Mouse (Mus musculus) heart, adult 2 months (tissue): ENCODE measurements at regions not wholly inside any gene's neighbourhood (a gene's known extent, or its start where the extent isn't known, plus 50 kb on each side); places are given as distances from the start of the nearest gene placed in this dataset.

Source experiments
- CTCF ChIP-seq: fragments of 200-600 bp; IDR thresholded peaks from 2 replicates; pipeline ENCODE4 v1.8.1; 2022; ENCODE audit warnings: antibody characterized with exemption, mild to moderate bottlenecking, moderate library complexity
- EP300 ChIP-seq: fragments of 200-500 bp; IDR thresholded peaks from 2 replicates; pipeline ENCODE4 v1.6.1; 2011; ENCODE audit warnings: low read depth, low read length, control low read depth; ENCODE audit not compliant: insufficient read depth
- POLR2A ChIP-seq: fragments of 200-500 bp; IDR thresholded peaks from 2 replicates; pipeline ENCODE4 v1.6.1; 2011; ENCODE audit warnings: mild to moderate bottlenecking, low read depth, low read length, control low read depth; ENCODE audit not compliant: insufficient read depth

DNA sequence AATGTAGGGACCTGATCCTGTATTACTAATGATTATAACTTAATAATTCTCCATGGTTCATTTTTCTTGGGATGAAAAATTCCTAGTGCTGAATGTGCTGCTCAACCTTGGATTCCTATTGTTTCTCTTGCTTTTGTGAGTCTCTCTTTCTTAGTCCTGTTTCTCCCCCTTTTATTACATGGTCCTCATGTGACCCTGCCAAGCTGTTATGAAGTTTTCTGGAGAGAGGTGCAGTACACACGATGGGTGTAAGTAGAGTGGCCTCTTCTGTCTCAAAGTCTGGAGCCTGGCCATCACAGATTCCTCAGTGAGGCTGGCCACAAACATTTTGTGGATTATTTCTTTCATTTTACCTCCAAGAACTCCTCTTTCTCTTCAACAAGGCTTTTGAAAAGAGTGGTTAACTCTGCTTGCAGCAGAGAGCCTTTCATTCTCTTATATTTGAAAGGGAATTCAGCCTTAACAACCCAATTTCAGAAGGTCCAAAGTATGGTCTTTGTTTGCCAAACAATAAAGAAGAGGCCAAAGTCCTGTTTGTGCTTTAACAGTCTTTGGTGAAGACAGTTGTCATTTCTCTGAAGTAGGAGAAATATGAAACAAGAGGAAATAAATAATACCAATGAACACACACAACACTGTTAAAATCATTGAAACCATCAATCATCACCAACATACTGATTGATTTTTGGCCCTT is 313.3 kb downstream of the Osr1 start:
- TF ChIP-seq CTCF (no peak), EP300 (no peak), POLR2A (no peak)
